Mouse (Mus musculus) midbrain, embryonic 16.5 days (tissue): ENCODE measurements around the gene Fam71a. TPM values are rescaled to one million over a fixed set of nuclear protein-coding genes. Genes with fewer than 3 reads are reported as not detected.

Source experiments
- ATAC-seq: fragments of 200-750 bp; cut with Nextera tagmentation; 2 replicates; pipeline ENCODE4 v1.8.0; 2017; ENCODE audit warnings: moderate TSS enrichment
- H3K27ac ChIP-seq: fragments of 300-500 bp; sonication (generic); 2 replicates; pipeline ENCODE4 v1.5.1; 2014; ENCODE audit warnings: mild to moderate bottlenecking, low read length, mixed read lengths
- H3K27me3 ChIP-seq: fragments of 300-500 bp; sonication (generic); 2 replicates; pipeline ENCODE4 v1.6.1; 2014; ENCODE audit warnings: low read depth, low read length, mixed read lengths; ENCODE audit not compliant: control insufficient read depth, insufficient read depth
- H3K36me3 ChIP-seq: fragments of 300-500 bp; sonication (generic); 2 replicates; pipeline ENCODE4 v1.6.1; 2014; ENCODE audit warnings: mild to moderate bottlenecking, low read length, moderate library complexity, mixed read lengths; ENCODE audit not compliant: control insufficient read depth, insufficient read depth
- H3K4me1 ChIP-seq: fragments of 300-500 bp; sonication (generic); 2 replicates; pipeline ENCODE4 v1.6.1; 2014; ENCODE audit warnings: mild to moderate bottlenecking, low read length, mixed read lengths; ENCODE audit not compliant: control insufficient read depth, insufficient read depth
- H3K4me2 ChIP-seq: fragments of 300-500 bp; sonication (generic); 2 replicates; pipeline ENCODE4 v1.6.1; 2014; ENCODE audit warnings: mild to moderate bottlenecking, low read length, mixed read lengths
- H3K4me3 ChIP-seq: fragments of 300-500 bp; sonication (generic); 2 replicates; pipeline ENCODE4 v1.5.1; 2014; ENCODE audit warnings: low read depth, mild to moderate bottlenecking, low read length, moderate library complexity, mixed read lengths
- H3K9ac ChIP-seq: fragments of 300-500 bp; sonication (generic); 2 replicates; pipeline ENCODE4 v1.6.1; 2014; ENCODE audit warnings: low read depth, low read length, mixed read lengths
- H3K9me3 ChIP-seq: fragments of 300-500 bp; sonication (generic); replicated peaks from 2 replicates; pipeline ENCODE4 v1.6.1; 2014; ENCODE audit warnings: mild to moderate bottlenecking, low read length, mixed read lengths; ENCODE audit not compliant: control insufficient read depth, poor library complexity, severe bottlenecking
- WGBS: fragments of 180-500 bp; shearing (Covaris S2); extraction: QIAGEN DNeasy Blood & Tissue Kit; methylation state at CpG from one replicate; pipeline ENCODE4 v1.1.7; 2014; 5-methylcytosine and 5-hydroxymethylcytosine counted together
- polyA plus RNA-seq: library from polyadenylated mRNA; unstranded; fragments of >200 nt; fragmentation: Nextera tagmentation; extraction: Ambion mirVana; gene quantifications from 2 replicates; pipeline ENCODE4 v1.2.1, GENCODE M21; 2015

Fam71a gene
- not detected in 2 replicates for polyA plus RNA-seq

DNA sequence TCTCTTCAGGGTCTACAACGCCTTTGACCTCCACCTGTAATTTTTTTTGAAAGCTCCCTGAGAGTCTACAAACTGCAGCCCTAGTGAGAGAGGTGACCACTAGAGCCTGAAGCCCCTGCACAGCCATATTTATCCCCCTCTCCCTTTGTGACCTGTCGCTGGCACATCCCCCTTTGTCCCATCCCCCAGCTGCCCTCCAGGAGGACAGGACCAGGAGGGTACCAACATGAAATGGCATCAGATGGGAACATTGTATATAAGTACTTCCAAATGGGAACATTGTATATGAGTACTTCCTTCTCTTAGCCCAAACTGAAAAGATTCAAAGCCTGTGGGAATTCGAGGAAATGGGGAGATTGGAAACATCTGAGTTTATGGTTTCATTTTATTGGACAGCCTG, at the start of gene Fam71a:
TSS of gene Fam71a (minus strand) at position 101 of the 400 bp plus-strand sequence.
- Histone ChIP-seq H3K4me3 (no peak within 1 kb of the TSS), H3K36me3 (no peaks in the 10 kb centered on the region), H3K27me3 (no peaks in the 10 kb centered on the region), H3K4me2 (no peak within 1 kb of the TSS), H3K27ac (no peak within 1 kb of the TSS), H3K9me3 (no peaks in the 10 kb centered on the region), H3K9ac (no peak within 1 kb of the TSS), H3K4me1 (no peaks in the 10 kb centered on the region; the same call in 1 of the 2 replicates)
- 84% methylated on average over 3 of the region's 3 CpGs for WGBS
- no peak for ATAC-seq

DNA sequence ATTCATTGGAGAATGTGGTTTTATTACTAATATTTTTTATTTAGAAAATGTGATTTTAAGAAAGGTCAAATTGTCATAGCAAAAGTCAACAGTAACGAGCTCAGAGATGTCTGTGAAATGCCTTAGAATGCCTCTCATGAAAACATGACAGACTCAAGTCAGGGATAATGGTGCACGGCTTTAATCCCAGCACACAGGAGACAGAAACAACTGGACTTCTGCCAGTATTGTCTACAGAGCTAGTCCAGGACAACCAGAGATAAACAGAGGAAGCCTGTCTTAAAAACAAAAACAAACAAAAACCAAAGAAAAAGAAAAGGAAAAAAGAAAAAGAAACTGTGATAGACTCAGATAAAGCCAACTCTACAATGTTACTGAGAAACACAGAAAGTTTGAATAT, 46.5 kb upstream of the Fam71a start:
- H3K4me2 ChIP-seq = no peak overlapping the region
- H3K9me3 ChIP-seq = no peaks in the 10 kb centered on the region
- H3K4me3 ChIP-seq = no peak overlapping the region
- no peak overlapping the region for H3K27ac ChIP-seq
- H3K9ac ChIP-seq = no peak overlapping the region
- WGBS = 35% methylated on average over 2 of the region's 2 CpGs
- H3K4me1 ChIP-seq = no peaks in the 10 kb centered on the region
- no peaks in the 10 kb centered on the region for H3K36me3 ChIP-seq
- no peak for ATAC-seq
- no peaks in the 10 kb centered on the region for H3K27me3 ChIP-seq

DNA sequence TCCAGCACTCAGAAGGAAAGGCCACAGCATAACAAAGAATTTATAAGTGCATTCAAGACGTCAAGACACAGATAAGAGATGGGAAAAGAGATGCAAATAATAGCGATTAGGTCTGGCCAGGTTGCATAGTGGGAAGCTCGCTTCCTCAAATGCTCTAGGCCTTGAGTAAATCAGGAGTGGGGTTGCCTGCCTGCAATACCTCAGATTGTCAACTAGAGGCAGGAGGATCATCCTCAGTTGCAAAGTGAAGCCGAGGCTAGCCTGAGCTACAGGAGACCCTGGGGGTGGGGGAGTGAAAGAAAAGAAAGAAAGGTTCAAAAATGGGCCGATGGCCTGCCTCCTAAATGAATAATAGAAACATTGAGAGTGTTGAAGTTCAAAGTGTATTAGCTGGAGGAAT, 41.2 kb upstream of the Fam71a start:
- H3K27ac ChIP-seq = no peak overlapping the region
- 78% methylated on average over 5 of the region's 5 CpGs for WGBS
- H3K36me3 ChIP-seq = no peaks in the 10 kb centered on the region
- H3K9ac ChIP-seq = no peak overlapping the region
- no peak overlapping the region for H3K4me3 ChIP-seq
- ATAC-seq = no peak
- H3K27me3 ChIP-seq = no peaks in the 10 kb centered on the region
- no peaks in the 10 kb centered on the region for H3K4me1 ChIP-seq
- H3K4me2 ChIP-seq = no peak overlapping the region
- no peaks in the 10 kb centered on the region for H3K9me3 ChIP-seq

DNA sequence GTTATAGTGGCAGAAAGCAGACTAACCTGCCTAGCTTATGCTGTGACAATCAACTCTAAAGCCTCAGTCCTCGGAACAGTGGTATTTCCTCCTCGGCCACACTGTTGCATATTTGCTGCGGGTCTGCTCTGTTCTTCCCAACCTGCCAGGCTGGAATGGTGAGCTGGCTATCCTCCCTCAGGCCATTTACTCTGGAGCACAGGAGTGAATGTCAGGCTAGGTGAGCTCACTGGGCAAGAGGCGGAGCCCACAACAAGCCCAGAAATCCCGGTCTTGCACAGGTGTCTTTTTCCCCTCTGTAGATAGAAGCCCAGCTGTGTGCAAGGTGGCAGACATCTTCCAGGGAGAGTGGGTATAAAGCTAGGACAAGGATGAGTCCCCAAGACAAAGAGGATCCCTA, 40.3 kb upstream of the Fam71a start:
- Histone ChIP-seq H3K4me1 (no peaks in the 10 kb centered on the region), H3K27ac (no peak overlapping the region), H3K4me3 (no peak overlapping the region), H3K9me3 (no peaks in the 10 kb centered on the region), H3K9ac (no peak overlapping the region), H3K27me3 (no peaks in the 10 kb centered on the region), H3K4me2 (no peak overlapping the region), H3K36me3 (no peaks in the 10 kb centered on the region)
- whole genome bisulfite sequencing = 80% methylated on average over 5 of the region's 5 CpGs
- ATAC-seq = no peak

DNA sequence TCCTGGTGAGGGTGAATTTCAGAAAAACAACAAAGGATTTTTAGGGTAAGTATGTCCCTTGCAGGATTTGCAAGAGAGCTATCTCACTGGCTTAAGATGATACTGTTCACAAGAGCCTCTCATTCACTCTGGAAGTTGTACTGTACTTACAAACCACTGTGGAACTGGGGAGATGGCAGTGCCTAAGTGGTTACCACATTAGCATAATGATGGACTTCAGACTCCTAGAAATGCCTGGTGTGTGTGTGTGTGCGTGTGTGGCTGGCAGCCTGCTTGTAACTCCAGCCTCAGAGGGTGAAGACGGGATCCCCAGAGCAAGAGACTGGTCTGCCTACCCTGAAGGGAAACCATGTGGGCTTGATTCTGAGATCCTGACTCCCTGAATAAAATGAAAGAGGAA, 38.9 kb upstream of the Fam71a start:
- Histone ChIP-seq H3K4me1 (no peaks in the 10 kb centered on the region), H3K27ac (no peak overlapping the region), H3K9me3 (no peaks in the 10 kb centered on the region), H3K9ac (no peak overlapping the region), H3K4me2 (no peak overlapping the region), H3K36me3 (no peaks in the 10 kb centered on the region), H3K27me3 (no peaks in the 10 kb centered on the region), H3K4me3 (no peak overlapping the region)
- ATAC-seq = no peak
- 79% methylated on average over 2 of the region's 2 CpGs for whole genome bisulfite sequencing

DNA sequence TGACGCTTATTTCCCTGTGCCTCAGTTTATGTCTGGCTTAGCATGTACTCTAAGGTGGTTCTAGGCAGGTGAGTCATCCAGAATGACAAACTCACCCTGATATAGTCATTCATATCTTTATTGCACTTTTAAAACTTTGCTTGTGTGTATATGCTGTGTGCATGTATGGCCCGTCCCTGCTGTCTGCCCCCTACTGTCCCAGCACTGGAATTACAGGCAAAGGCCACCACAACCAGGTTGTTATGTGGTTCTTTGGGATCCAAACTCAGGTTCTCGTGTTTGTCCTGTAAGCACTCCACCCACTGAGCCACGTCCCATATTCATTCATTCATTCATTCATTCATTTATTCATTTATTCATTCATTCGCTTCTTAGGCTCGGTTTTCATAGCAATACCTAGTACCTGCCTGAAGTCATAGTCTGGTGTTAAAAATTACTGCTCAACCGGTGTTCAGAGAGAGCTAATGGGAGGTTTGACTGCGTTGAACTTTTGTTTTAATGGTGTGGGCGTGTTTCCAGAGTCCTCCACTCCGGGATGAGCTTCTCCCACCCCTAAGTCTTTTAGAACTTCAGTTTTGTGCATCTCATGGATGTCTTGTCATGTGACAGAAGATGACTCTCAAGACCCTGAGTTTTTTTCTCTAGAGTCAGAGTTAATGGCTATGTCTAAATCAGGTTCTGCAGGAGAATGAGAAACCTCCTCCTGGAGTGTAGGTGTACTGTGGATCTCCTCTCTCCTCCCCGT, 37.8 kb upstream of the Fam71a start:
- Histone ChIP-seq H3K4me3 (no peak overlapping the region), H3K36me3 (no peaks in the 10 kb centered on the region), H3K27me3 (no peaks in the 10 kb centered on the region), H3K4me2 (no peak overlapping the region), H3K27ac (no peak overlapping the region), H3K9me3 (no peaks in the 10 kb centered on the region), H3K9ac (no peak overlapping the region), H3K4me1 (no peaks in the 10 kb centered on the region)
- 84% methylated on average over 11 of the region's 11 CpGs for WGBS
- no peak for ATAC-seq

DNA sequence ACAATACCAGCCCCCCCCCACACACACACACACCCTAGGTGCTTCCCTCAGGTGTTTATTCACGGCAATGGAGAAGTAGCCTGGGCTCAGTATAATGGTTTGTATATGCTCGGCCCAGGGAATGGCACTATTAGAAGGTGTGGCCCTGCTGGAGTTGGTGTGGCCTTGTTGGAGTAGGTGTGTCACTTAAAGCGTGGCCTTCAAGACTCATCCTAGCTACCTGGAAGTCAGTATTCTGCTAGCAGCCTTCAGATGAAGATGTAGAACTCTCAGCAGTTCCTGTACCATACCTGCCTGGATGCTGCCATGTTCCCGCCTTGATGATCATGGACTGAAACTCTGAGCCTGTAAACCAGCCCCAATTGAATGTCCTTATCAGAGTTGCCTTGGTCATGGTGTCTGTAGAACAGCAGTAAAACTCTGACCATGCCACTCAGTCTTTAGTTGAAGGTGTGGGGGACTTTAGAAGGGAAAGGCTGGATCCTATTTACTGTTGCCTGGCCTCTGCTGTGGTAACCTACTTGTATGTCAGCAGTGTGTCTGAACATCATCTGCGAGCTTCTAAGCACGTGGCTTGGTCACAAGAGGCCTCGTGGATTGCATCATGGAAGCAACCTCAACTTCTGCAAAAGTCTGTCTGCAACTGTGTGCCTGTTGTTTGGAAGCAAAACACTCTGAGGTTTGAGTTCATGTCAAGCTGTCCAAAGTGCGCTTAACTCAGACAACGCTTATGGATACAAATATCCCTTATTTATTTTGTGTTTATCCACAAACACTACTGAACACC, 36.4 kb upstream of the Fam71a start:
- H3K4me1 ChIP-seq = no peaks in the 10 kb centered on the region
- no peaks in the 10 kb centered on the region for H3K9me3 ChIP-seq
- H3K4me3 ChIP-seq = no peak overlapping the region
- no peaks in the 10 kb centered on the region for H3K27me3 ChIP-seq
- H3K9ac ChIP-seq = no peak overlapping the region
- H3K4me2 ChIP-seq = no peak overlapping the region
- 89% methylated on average over 9 of the region's 9 CpGs for WGBS
- no peak for ATAC-seq
- no peaks in the 10 kb centered on the region for H3K36me3 ChIP-seq
- no peak overlapping the region for H3K27ac ChIP-seq

DNA sequence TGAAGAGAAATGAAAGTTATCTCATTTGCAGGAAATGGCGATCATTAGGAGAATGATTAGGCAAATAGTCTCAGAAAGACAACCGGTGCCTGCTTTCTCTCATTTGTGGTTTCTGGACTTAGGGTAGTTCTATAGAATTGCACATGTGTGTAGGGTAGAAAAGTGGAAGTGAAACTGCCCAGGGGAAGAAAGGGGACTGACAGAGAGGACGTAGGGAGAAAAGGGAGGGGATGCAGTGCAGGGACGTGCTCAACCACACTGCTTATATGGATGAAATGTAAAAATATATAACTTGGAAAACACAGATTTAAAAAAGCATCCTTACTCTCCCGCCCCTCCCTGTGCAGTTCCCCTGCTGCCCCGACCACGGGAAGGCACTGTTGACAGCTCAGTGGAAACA, 33.3 kb upstream of the Fam71a start:
- no peak overlapping the region for H3K4me2 ChIP-seq
- WGBS = 84% methylated on average over 7 of the region's 7 CpGs

DNA sequence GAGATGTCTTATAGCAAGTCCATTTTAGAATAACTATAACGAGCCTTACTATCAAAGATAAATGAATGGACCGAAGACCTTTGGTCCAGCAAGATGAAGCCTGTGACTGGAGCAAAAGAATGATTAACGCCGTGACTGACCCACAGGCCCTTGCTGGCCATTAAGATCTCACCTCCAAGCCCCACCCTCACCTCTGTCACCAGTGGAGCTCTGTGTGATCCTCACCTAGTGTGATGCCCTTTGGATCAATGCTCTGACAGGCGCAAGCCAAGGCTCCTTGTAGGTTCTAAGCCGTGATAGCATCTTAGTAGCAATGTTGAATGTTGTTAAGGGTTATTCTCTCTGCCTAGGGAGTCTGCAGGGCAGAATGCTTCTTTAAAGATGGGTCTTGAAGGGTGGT, 31.4 kb upstream of the Fam71a start:
- no peaks in the 10 kb centered on the region for H3K9me3 ChIP-seq

More for the DNA sequence above, 33.3 kb upstream of the Fam71a start:
- Histone ChIP-seq H3K27ac (no peak overlapping the region), H3K9me3 (no peaks in the 10 kb centered on the region), H3K4me3 (no peak overlapping the region), H3K9ac (no peak overlapping the region), H3K27me3 (no peaks in the 10 kb centered on the region), H3K36me3 (no peaks in the 10 kb centered on the region), H3K4me1 (no peaks in the 10 kb centered on the region)
- ATAC-seq = no peak

More for the DNA sequence above, 31.4 kb upstream of the Fam71a start:
- Histone ChIP-seq H3K36me3 (no peaks in the 10 kb centered on the region), H3K9ac (no peak overlapping the region), H3K4me2 (no peak overlapping the region), H3K27ac (no peak overlapping the region), H3K4me3 (no peak overlapping the region), H3K4me1 (no peaks in the 10 kb centered on the region), H3K27me3 (no peaks in the 10 kb centered on the region)
- ATAC-seq = no peak
- 93% methylated on average over 6 of the region's 6 CpGs for WGBS
